Mouse (Mus musculus): ENCODE measurements around the gene Ypel2.

Ypel2 gene

GRCm38 (mm10) chr11:86895567-86895966 lies 97.9 kb downstream of the Ypel2 start:
- no peak for DNase-seq (ENCODE audit: low spot score in 2 of 2)

- DNase-seq (ENCODE audit: low spot score in 2 of 2) = no peak
Observed at GRCm38 (mm10) chr11:86895156-86895555, 98.4 kb downstream of the Ypel2 start.

GRCm38 (mm10) chr11:86894171-86894577 lies 99.3 kb downstream of the Ypel2 start:
- peak; percentile 86 to 92 for DNase-seq (ENCODE audit: low spot score in 2 of 2)

- DNase-seq (ENCODE audit: low spot score in 2 of 2) = no peak
Observed at GRCm38 (mm10) chr11:86892996-86893670, 100.4 kb downstream of the Ypel2 start.

All from frontal cortex, postnatal 36 days (tissue).